Mouse (Mus musculus) cerebellum, adult 2 months (tissue): ENCODE measurements around the gene Slc2a9. TPM values are rescaled to one million over a fixed set of nuclear protein-coding genes. Genes with fewer than 3 reads are reported as not detected.
A peak's percentile ranks its signal among the peaks of the same experiment; 100 is the strongest.

Experiments used
- DNase-seq, 2 experiments: peaks; one replicate each; pipeline ENCODE4 v3.0.0; 2021
- H3K27ac ChIP-seq: fragments of 200-500 bp; 2 replicates; pipeline ENCODE4 v1.5.1; 2012; ENCODE audit warnings: low read length, control low read depth, inconsistent platforms; ENCODE audit not compliant: insufficient read depth
- H3K27me3 ChIP-seq: fragments of 200-500 bp; 2 replicates; pipeline ENCODE4 v1.6.1; 2012; ENCODE audit warnings: inconsistent platforms, mild to moderate bottlenecking, low read length, moderate library complexity; ENCODE audit not compliant: control insufficient read depth, insufficient read depth
- H3K4me1 ChIP-seq: fragments of 200-500 bp; 2 replicates; pipeline ENCODE4 v1.6.1; 2011; ENCODE audit warnings: low read length; ENCODE audit not compliant: control insufficient read depth, insufficient read depth
- H3K4me3 ChIP-seq: fragments of 200-500 bp; replicated peaks from 2 replicates; pipeline ENCODE3; 2011; ENCODE audit warnings: mild to moderate bottlenecking, low read depth, low read length, control low read depth; ENCODE audit not compliant: insufficient read depth
- CTCF ChIP-seq: fragments of 200-500 bp; IDR thresholded peaks from 2 replicates; pipeline ENCODE4 v1.5.1; 2011; ENCODE audit warnings: low read depth, mild to moderate bottlenecking, control low read depth, low read length, moderate library complexity, borderline replicate concordance; ENCODE audit not compliant: insufficient read depth
- POLR2A ChIP-seq: fragments of 200-500 bp; IDR thresholded peaks from 2 replicates; pipeline ENCODE4 v1.6.1; 2011; ENCODE audit warnings: low read length, control low read depth, borderline replicate concordance; ENCODE audit not compliant: insufficient read depth
- WGBS: fragments of 180-500 bp; shearing (Covaris S2); methylation state at CpG from one replicate; pipeline ENCODE4 v1.1.7; 2018; 5-methylcytosine and 5-hydroxymethylcytosine counted together
- polyA plus RNA-seq: library from polyadenylated mRNA; depleted of rRNA; stranded (reverse); fragments of >200 nt; gene quantifications from 2 replicates; pipeline ENCODE4 v1.2.3, GENCODE M21; 2012

The Slc2a9 gene
- polyA plus RNA-seq, 1 experiment = 1.6 TPM

- Histone ChIP-seq H3K4me1 (no peaks in the 10 kb centered on the region), H3K27ac (no peak overlapping the region), H3K4me3 (no peak overlapping the region), H3K27me3 (no peaks in the 10 kb centered on the region)
- DNase-seq = no peak
- TF ChIP-seq POLR2A (no peak), CTCF (no peak)
- 37% methylated on average over 10 of the region's 10 CpGs for WGBS
These were observed 156.1 kb downstream of the Slc2a9 start for GRCm38 (mm10) chr5:38346646-38347432.

DNA sequence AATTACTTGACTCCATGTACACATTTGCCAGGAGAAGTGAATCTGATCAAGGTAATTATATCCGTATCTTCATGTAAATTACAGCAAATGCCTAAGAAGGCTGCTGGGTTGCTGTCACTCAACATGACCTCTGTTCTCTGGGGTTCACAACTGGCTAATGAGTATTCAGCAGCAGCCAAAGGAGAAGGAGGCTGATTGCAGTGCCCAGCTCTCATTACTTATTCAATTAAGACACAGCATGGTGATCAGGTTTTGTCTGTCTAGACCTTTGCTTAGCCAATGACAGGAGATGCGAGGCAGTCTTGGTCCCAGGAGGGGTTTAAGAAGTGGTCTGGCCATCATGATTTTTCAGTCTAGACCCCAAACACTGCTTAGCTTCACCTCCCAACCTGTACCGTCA lies 159.8 kb downstream of the Slc2a9 start:
- H3K4me3 ChIP-seq = no peak overlapping the region
- no peaks in the 10 kb centered on the region for H3K27me3 ChIP-seq
- no peaks in the 10 kb centered on the region for H3K4me1 ChIP-seq
- TF ChIP-seq POLR2A = no peak
- 71% methylated on average over 3 of the region's 3 CpGs for WGBS
- no peak for DNase-seq
- H3K27ac ChIP-seq = no peak overlapping the region

- Histone ChIP-seq H3K4me1 (no peaks in the 10 kb centered on the region), H3K27me3 (no peaks in the 10 kb centered on the region), H3K27ac (no peak overlapping the region), H3K4me3 (no peak overlapping the region)
- 60% methylated on average over 1 of the region's 1 CpGs for WGBS
- DNase-seq = no peak
- TF ChIP-seq POLR2A (no peak), CTCF (no peak; the same call in 1 of the 2 replicates)
These were observed 168.4 kb downstream of the Slc2a9 start for GRCm38 (mm10) chr5:38334582-38334981.

- no peaks in the 10 kb centered on the region for H3K4me1 ChIP-seq
- H3K4me3 ChIP-seq = no peak overlapping the region
- no peak overlapping the region for H3K27ac ChIP-seq
- no peak for DNase-seq
- 48% methylated on average over 4 of the region's 4 CpGs for WGBS
- no peaks in the 10 kb centered on the region for H3K27me3 ChIP-seq
- TF ChIP-seq POLR2A (no peak), CTCF (no peak)
These were observed 169.6 kb downstream of the Slc2a9 start for GRCm38 (mm10) chr5:38333381-38333780.

DNA sequence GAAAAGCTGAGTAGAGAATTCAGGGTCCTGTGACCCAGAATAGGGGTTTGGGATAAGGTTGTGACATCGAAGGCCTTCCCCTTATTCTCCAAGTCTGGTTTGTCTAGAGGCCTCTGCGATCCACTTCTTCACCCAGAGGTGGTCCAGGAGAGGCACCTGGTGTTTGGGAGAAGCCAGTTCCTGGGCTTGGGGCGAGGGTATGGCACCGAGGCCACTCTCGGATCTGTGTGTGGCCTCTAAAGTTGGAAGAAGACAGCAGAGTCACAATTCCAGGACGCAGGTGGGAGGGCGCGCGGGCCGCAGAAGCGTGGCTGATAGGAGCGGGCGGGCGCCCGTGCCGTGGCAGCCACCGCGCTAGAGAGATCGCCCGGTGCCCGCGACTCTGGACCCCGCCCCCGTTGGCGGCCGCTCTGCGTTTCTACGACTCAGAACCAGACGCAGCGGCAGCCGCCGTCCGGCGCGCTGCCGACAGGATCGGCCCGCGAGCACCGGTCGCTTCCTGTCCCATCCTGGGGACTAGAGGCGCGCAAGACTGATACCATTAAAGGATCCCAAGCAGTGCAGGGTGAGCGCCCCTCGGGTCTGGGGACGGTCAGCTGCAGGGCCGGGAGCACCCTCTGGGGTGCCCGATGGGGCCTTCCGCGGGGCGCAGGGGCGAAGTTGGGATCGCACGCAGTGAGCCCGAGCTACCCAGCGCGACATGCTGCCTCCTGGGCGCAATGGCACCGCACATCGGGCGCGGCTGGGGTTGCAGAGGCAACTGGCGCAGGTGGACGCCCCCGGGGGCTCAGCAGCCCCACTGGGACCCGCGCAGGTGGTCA lies 183.8 kb downstream of the Slc2a9 start, which contains the start of gene Drd5:
TSS of gene Drd5 (plus strand) at position 402 of the 821 bp plus-strand sequence.
- no peak within 1 kb of the TSS for H3K27ac ChIP-seq
- H3K4me3 ChIP-seq = no peak within 1 kb of the TSS
- H3K27me3 ChIP-seq = 0 out of 2 replicates have a peak, but pooled peaks cover 1% of the 10 kb centered on the region
- no peaks in the 10 kb centered on the region; the same call in 1 of the 2 replicates for H3K4me1 ChIP-seq
- TF ChIP-seq CTCF = no peak
- TF ChIP-seq POLR2A = no peak
- 2% methylated on average over 67 of the region's 67 CpGs for WGBS
- no peak for DNase-seq

DNA sequence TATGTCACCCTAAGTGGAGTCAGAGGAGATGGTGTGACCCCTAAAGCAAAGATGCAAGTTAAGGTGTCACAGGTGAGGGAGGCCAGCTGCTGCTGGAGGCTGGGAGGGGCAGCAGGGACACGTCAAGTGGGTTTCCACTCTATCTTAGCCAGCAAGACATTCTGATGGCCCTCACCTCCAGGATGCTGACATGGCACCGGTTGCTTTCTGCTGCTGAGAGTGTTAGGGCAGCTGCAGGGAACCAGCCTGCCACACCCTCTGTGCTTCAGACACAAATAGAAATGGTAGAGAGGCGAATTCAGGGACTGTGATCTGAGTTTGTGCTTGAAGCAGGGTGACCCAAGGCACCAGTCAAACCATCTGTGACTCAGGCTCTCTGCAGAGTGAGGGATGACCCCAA lies 193.1 kb downstream of the Slc2a9 start:
- 73% methylated on average over 3 of the region's 3 CpGs for WGBS
- no peaks in the 10 kb centered on the region for H3K27me3 ChIP-seq
- H3K4me1 ChIP-seq = no peaks in the 10 kb centered on the region
- no peak overlapping the region for H3K27ac ChIP-seq
- H3K4me3 ChIP-seq = no peak overlapping the region
- no peak for DNase-seq
- TF ChIP-seq CTCF = no peak
- TF ChIP-seq POLR2A = no peak

DNA sequence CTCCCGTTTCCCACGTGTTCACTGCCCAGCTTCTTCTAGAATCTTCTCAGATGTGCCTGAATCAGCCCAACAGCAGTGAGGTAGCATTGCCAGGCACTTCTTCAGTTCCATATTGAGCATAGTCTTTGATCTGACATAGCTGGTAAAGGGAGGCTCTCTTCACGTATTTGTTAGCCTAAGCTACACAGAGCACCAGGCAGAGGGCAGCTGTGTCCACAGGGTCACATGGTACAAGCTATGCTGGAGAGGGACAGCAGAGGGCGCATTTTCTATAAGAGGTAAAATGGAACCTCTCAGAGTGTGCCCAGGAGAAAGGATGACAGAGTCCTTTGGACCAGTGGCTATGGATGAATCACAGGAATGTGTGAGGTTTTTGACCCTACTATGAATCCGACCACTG lies 194.1 kb downstream of the Slc2a9 start:
- TF ChIP-seq POLR2A (no peak), CTCF (peak; percentile 46; the same call in 1 of the 2 replicates)
- peak; percentile 41 to 55 for DNase-seq
- Histone ChIP-seq H3K4me1 (no peaks in the 10 kb centered on the region), H3K27ac (no peak overlapping the region), H3K4me3 (no peak overlapping the region), H3K27me3 (no peaks in the 10 kb centered on the region)
- WGBS = 57% methylated on average over 5 of the region's 5 CpGs
